Mouse (Mus musculus) spleen, adult 2 months (tissue): Measurements from ENCODE around the gene Ccdc80.

Source experiments
- CTCF ChIP-seq: fragments of 200-500 bp; IDR thresholded peaks from 2 replicates; pipeline ENCODE4 v1.5.1; 2011; ENCODE audit warnings: mild to moderate bottlenecking, inconsistent platforms; ENCODE audit not compliant: insufficient read depth, insufficient read length, insufficient replicate concordance; ENCODE audit errors: extremely low read depth
- POLR2A ChIP-seq: fragments of 200-500 bp; IDR thresholded peaks from 2 replicates; pipeline ENCODE4 v1.6.1; 2011; ENCODE audit warnings: low read depth, low read length, inconsistent platforms

DNA sequence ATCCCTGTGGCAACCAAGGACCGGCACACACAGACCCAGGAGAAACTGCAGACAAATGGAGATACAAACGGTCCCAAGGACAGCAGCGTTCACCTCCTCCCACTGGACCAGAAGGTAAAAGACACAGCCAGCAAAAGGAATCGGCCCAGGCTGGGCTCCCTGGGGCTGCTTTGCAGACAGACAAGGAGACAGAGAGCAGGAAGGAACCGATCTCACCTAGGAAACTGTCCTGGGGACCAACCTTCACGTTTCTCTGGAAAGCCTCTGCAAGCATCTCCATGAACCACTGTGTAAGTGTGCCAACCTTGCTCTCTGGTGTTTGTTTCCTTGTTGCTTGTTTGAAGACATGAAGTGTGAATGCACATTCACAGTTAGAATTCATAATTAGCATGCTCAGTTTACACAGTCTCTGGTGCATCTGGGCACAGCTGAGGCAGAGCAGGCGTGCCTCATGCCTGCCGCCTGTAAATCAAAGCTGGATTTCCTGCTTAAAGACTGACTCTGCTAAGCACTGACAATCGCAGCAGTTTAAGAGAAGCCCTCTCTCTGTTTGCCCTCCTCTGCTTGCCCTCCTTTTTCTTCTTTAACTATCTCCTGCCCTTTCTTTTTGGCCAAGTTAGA lies 1.0 kb downstream of the Ccdc80 start:
- no peak for TF ChIP-seq CTCF
- no peak for TF ChIP-seq POLR2A
